Mouse (Mus musculus): ENCODE results near the gene Arl4c.

- TF ChIP-seq POLR2A (IDR thresholded peaks at IDR 0.05; ENCODE audit: borderline replicate concordance, extremely low read depth, low read depth, low read length) (no peak), CTCF (IDR thresholded peaks at IDR 0.05; ENCODE audit: insufficient read depth, low read length) (no peak)
Measured at GRCm38 (mm10) chr1:88699856-88700791, 1.9 kb downstream of the Arl4c start.

All from lung, adult 2 months (tissue).